Mouse (Mus musculus): ENCODE measurements around the gene Herc4. TPM values are rescaled to one million over a fixed set of nuclear protein-coding genes. Genes with fewer than 3 reads are reported as not detected.

The Herc4 gene
- polyA plus RNA-seq, 1 experiment from 2014 or later = 23.8 TPM

- Histone ChIP-seq H3K4me3 (ENCODE audit: low read depth, low read length) (no peak overlapping the region), H3K9me3 (ENCODE audit: low read length) (no peaks in the 10 kb centered on the region), H3K9ac (replicated peaks; ENCODE audit: low read depth) (no peak overlapping the region), H3K27ac (ENCODE audit: low read length) (no peak overlapping the region), H3K36me3 (ENCODE audit: insufficient read depth, low read length) (0 out of 2 replicates have a peak, but pooled peaks cover 4% of the 10 kb centered on the region), H3K4me2 (replicated peaks; ENCODE audit: low read depth, low read length) (no peak overlapping the region), H3K27me3 (replicated peaks; ENCODE audit: insufficient read depth, low read length) (no peaks in the 10 kb centered on the region), H3K4me1 (ENCODE audit: insufficient read depth, low read depth, low read length) (no peaks in the 10 kb centered on the region)
- WGBS = 85% methylated on average over 3 of the region's 3 CpGs
- TF ChIP-seq EP300 (IDR thresholded peaks at IDR 0.05) = no peak
- TF ChIP-seq CTCF (IDR thresholded peaks at IDR 0.05) = no peak
- no peak for ATAC-seq
- no peak for DNase-seq (ENCODE audit: low spot score)
Measured at GRCm38 (mm10) chr10:63258696-63259095, 15.1 kb downstream of the Herc4 start.

DNA sequence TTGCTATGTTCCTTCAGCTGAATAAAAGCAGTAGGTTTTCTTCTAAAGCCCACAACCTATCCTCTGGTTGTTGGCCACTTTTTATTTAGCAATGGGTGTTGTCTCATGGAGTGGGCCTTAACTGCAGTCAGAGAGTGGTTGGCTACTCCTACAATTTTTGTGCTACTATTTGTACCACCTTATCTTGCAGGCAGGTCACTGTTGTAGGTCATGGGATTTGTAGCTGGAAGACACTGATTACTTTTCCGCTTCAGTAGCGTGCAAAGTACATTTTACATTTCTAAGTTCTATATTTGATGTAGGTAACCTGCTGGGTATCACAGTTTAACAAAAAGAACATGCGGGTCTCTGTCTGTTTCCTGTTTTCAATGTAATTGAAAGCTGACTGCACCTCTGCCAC lies 15.7 kb downstream of the Herc4 start:
- no peak for TF ChIP-seq CTCF (IDR thresholded peaks at IDR 0.05)
- no peak for TF ChIP-seq EP300 (IDR thresholded peaks at IDR 0.05)
- no peaks in the 10 kb centered on the region for H3K27me3 ChIP-seq (replicated peaks; ENCODE audit: insufficient read depth, low read length)
- H3K27ac ChIP-seq (ENCODE audit: low read length) = no peak overlapping the region
- DNase-seq (ENCODE audit: low spot score) = no peak
- no peak overlapping the region for H3K4me3 ChIP-seq (ENCODE audit: low read depth, low read length)
- H3K4me1 ChIP-seq (ENCODE audit: insufficient read depth, low read depth, low read length) = no peaks in the 10 kb centered on the region
- ATAC-seq = no peak
- H3K9me3 ChIP-seq (ENCODE audit: low read length) = no peaks in the 10 kb centered on the region
- H3K4me2 ChIP-seq (replicated peaks; ENCODE audit: low read depth, low read length) = no peak overlapping the region
- H3K36me3 ChIP-seq (ENCODE audit: insufficient read depth, low read length) = 0 out of 2 replicates have a peak, but pooled peaks cover 4% of the 10 kb centered on the region
- WGBS = 86% methylated on average over 3 of the region's 3 CpGs
- H3K9ac ChIP-seq (replicated peaks; ENCODE audit: low read depth) = no peak overlapping the region

- 69% methylated on average over 2 of the region's 2 CpGs for WGBS
- ATAC-seq = no peak
Measured at GRCm38 (mm10) chr10:63267941-63268340, 24.3 kb downstream of the Herc4 start.

DNA sequence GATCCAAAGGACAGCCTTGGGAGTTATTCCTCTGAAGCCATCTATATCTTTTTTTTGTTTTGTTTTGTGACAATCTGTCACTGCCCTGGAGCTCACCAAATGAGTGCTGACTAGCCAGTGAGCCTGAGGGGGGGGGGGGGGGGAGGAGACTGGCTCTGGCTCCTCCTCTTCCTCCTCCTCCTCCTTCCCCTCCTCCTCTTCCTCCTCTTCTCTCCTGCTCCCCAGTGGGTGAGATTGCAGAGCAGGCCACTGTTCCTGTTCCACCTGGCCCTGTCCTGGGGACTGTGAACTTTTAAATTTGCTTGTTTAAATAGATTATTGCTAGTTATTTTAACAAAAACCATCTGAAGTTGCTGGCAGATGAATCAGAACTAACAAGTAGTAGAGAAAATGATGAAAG lies 28.8 kb downstream of the Herc4 start:
- no peak for ATAC-seq
- Histone ChIP-seq H3K4me3 (ENCODE audit: low read depth, low read length) (no peak overlapping the region), H3K9me3 (ENCODE audit: low read length) (no peaks in the 10 kb centered on the region), H3K36me3 (ENCODE audit: insufficient read depth, low read length) (peaks cover 8% of the 10 kb centered on the region; the same call in 1 of the 2 replicates), H3K27me3 (replicated peaks; ENCODE audit: insufficient read depth, low read length) (no peaks in the 10 kb centered on the region), H3K27ac (ENCODE audit: low read length) (no peak overlapping the region), H3K4me2 (replicated peaks; ENCODE audit: low read depth, low read length) (no peak overlapping the region), H3K9ac (replicated peaks; ENCODE audit: low read depth) (no peak overlapping the region), H3K4me1 (ENCODE audit: insufficient read depth, low read depth, low read length) (no peaks in the 10 kb centered on the region)
- TF ChIP-seq EP300 (IDR thresholded peaks at IDR 0.05) (no peak), CTCF (IDR thresholded peaks at IDR 0.05) (no peak)
- no peak for DNase-seq (ENCODE audit: low spot score)

More at GRCm38 (mm10) chr10:63267941-63268340, 24.3 kb downstream of the Herc4 start:
- Histone ChIP-seq H3K4me3 (ENCODE audit: low read depth, low read length) (no peak overlapping the region), H3K4me1 (ENCODE audit: insufficient read depth, low read depth, low read length) (no peaks in the 10 kb centered on the region), H3K4me2 (replicated peaks; ENCODE audit: low read depth, low read length) (no peak overlapping the region), H3K27me3 (replicated peaks; ENCODE audit: insufficient read depth, low read length) (no peaks in the 10 kb centered on the region), H3K9me3 (ENCODE audit: low read length) (no peaks in the 10 kb centered on the region), H3K36me3 (ENCODE audit: insufficient read depth, low read length) (no peaks in the 10 kb centered on the region), H3K27ac (ENCODE audit: low read length) (no peak overlapping the region), H3K9ac (replicated peaks; ENCODE audit: low read depth) (no peak overlapping the region)
- DNase-seq (ENCODE audit: low spot score) = no peak
- TF ChIP-seq CTCF (IDR thresholded peaks at IDR 0.05) (no peak), EP300 (IDR thresholded peaks at IDR 0.05) (no peak)

DNA sequence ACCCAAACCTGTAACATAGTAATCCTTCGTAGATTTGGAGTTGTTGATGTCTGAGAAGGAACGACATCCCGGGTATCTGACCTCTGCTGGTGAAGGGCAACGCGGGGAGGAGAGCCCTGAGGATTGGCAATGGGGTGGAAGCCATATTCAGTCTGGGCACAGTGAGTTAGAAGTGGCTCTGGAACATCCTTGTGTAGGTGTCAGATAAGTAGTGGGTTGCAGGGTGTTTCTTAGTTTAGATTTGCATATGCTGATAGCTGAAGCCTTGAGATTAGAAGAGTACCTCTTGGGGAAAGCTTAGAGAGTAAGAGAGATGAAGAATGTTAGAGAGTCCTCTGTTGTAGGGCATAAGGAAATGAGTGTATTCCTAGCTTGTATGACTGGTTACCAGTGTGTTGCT lies 29.3 kb downstream of the Herc4 start:
- Histone ChIP-seq H3K4me1 (ENCODE audit: insufficient read depth, low read depth, low read length) (no peaks in the 10 kb centered on the region), H3K36me3 (ENCODE audit: insufficient read depth, low read length) (peaks cover 8% of the 10 kb centered on the region; the same call in 1 of the 2 replicates), H3K4me3 (ENCODE audit: low read depth, low read length) (no peak overlapping the region), H3K9ac (replicated peaks; ENCODE audit: low read depth) (no peak overlapping the region), H3K4me2 (replicated peaks; ENCODE audit: low read depth, low read length) (no peak overlapping the region), H3K9me3 (ENCODE audit: low read length) (no peaks in the 10 kb centered on the region), H3K27me3 (replicated peaks; ENCODE audit: insufficient read depth, low read length) (no peaks in the 10 kb centered on the region), H3K27ac (ENCODE audit: low read length) (no peak overlapping the region)
- no peak for TF ChIP-seq EP300 (IDR thresholded peaks at IDR 0.05)
- no peak for TF ChIP-seq CTCF (IDR thresholded peaks at IDR 0.05)
- WGBS = 86% methylated on average over 5 of the region's 5 CpGs
- no peak for DNase-seq (ENCODE audit: low spot score)
- no peak for ATAC-seq

GRCm38 (mm10) chr10:63277010-63277409 lies 33.4 kb downstream of the Herc4 start:
- Histone ChIP-seq H3K9me3 (ENCODE audit: low read length) (no peaks in the 10 kb centered on the region), H3K36me3 (ENCODE audit: insufficient read depth, low read length) (peaks cover 26% of the 10 kb centered on the region), H3K27me3 (replicated peaks; ENCODE audit: insufficient read depth, low read length) (no peaks in the 10 kb centered on the region), H3K9ac (replicated peaks; ENCODE audit: low read depth) (no peak overlapping the region), H3K4me2 (replicated peaks; ENCODE audit: low read depth, low read length) (no peak overlapping the region), H3K27ac (ENCODE audit: low read length) (no peak overlapping the region), H3K4me3 (ENCODE audit: low read depth, low read length) (no peak overlapping the region), H3K4me1 (ENCODE audit: insufficient read depth, low read depth, low read length) (no peaks in the 10 kb centered on the region)
- ATAC-seq = no peak
- DNase-seq (ENCODE audit: low spot score) = no peak
- WGBS = 90% methylated on average over 3 of the region's 3 CpGs
- TF ChIP-seq CTCF (IDR thresholded peaks at IDR 0.05) (no peak), EP300 (IDR thresholded peaks at IDR 0.05) (no peak)

GRCm38 (mm10) chr10:63279851-63280250 lies 36.2 kb downstream of the Herc4 start:
- TF ChIP-seq EP300 (IDR thresholded peaks at IDR 0.05) (no peak), CTCF (IDR thresholded peaks at IDR 0.05) (no peak)
- Histone ChIP-seq H3K9ac (replicated peaks; ENCODE audit: low read depth) (no peak overlapping the region), H3K9me3 (ENCODE audit: low read length) (no peaks in the 10 kb centered on the region), H3K27me3 (replicated peaks; ENCODE audit: insufficient read depth, low read length) (no peaks in the 10 kb centered on the region), H3K4me1 (ENCODE audit: insufficient read depth, low read depth, low read length) (no peaks in the 10 kb centered on the region), H3K27ac (ENCODE audit: low read length) (no peak overlapping the region), H3K4me3 (ENCODE audit: low read depth, low read length) (no peak overlapping the region), H3K4me2 (replicated peaks; ENCODE audit: low read depth, low read length) (no peak overlapping the region), H3K36me3 (ENCODE audit: insufficient read depth, low read length) (peaks cover 34% of the 10 kb centered on the region)
- no peak for DNase-seq (ENCODE audit: low spot score)
- no peak for ATAC-seq
- 89% methylated on average over 3 of the region's 3 CpGs for WGBS
